Mouse (Mus musculus) G1E (cell line): ENCODE results near the gene Cfap221.

Experiments
- CTCF ChIP-seq: IDR thresholded peaks from 2 replicates; pipeline ENCODE4 v1.5.1; 2012; ENCODE audit warnings: low read depth, low read length, inconsistent platforms, mixed read lengths
- GATA1 ChIP-seq: IDR thresholded peaks from 2 replicates; pipeline ENCODE4 v1.6.1; 2012; ENCODE audit warnings: borderline replicate concordance, low read length, inconsistent platforms, mixed read lengths
- GATA2 ChIP-seq: IDR thresholded peaks from 2 replicates; pipeline ENCODE4 v1.6.1; 2012; ENCODE audit warnings: low read depth, low read length, inconsistent platforms, borderline replicate concordance
- POLR2AphosphoS5 ChIP-seq: IDR thresholded peaks from 2 replicates; pipeline ENCODE4 v1.6.1; 2012; ENCODE audit warnings: low read depth, low read length, inconsistent platforms; ENCODE audit not compliant: insufficient replicate concordance
- TAL1 ChIP-seq: conservative IDR thresholded peaks from 2 replicates; pipeline ENCODE4 v1.6.1; 2012; ENCODE audit warnings: low read depth, low read length, inconsistent platforms, mixed read lengths

DNA sequence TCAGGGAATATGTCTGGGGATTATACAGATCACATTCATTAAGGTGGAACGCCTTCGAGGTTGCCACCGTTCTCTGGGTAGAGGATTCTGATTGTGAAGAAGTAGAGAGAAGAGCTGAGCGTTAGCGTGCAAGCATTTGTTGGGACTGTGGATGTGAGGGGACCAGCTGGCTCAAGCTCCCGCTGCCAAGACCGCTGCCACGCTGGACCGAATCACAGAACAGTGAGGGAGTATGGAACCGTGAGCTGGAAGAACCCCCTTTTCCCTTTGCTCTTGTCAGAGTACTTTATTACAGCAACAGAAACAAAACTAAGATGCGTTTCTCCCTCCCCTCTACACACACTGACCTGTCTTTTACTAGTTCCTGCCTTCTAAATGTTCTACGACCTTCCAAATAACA, 15.6 kb upstream of the Cfap221 start:
- TF ChIP-seq GATA1, result no peak
- no peak for TF ChIP-seq CTCF
- TF ChIP-seq POLR2AphosphoS5, result no peak
- no peak for TF ChIP-seq TAL1
- no peak for TF ChIP-seq GATA2
